Comparison of ENCODE assay signal across 23 mouse cellular contexts in the genomic region with DNA sequence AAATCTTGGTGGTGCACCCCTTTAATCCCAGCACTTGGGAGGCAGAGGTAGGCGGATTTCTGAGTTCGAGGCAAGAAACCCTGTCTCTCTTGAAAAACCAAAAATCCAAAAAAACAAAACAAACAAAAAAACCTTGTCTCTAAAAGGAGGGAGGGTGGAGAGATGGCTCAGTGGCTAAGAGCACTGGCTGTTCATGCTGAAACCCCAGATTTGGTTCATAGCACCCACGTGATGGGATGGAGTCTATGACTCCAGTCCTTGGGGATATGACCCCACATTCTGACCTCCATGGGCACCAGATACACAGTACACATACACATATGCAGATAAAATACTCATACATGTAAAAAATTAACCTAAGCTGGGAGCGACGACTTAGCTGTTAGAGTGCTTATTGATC. TPM values are rescaled to one million over a fixed set of nuclear protein-coding genes. Genes with fewer than 3 reads are reported as not detected.
DNase-seq lines count a peak whose midpoint lies in the region; ATAC-seq and TF ChIP-seq lines count a peak whose summit lies in the region.
"Had no signal": no experiment of that assay in that cellular context is flagged by ENCODE, and none has a peak within 500 bp of the region (broad histone marks: within the 10 kb centered on the region; RNA-seq: fewer than 3 reads in every experiment).

No protein-coding gene starts in this region.

- peaks cover 75% of the 10 kb centered on the region for H3K4me1 ChIP-seq in hindbrain, embryonic 12.5 days
- peaks cover 35% of the 10 kb centered on the region for H3K4me1 ChIP-seq in hindbrain, postnatal 0 days (ENCODE audit: insufficient read depth, low read length)
- H3K4me1 ChIP-seq in forebrain, embryonic 14.5 days (ENCODE audit: control insufficient read depth, insufficient read depth, low read length) = peaks cover 59% of the 10 kb centered on the region
- H3K4me1 ChIP-seq in stomach, postnatal 0 days (replicated peaks; ENCODE audit: control insufficient read depth, insufficient read depth) = peaks cover 2% of the 10 kb centered on the region

- 90% methylated on average over 5 of the region's 5 CpGs for WGBS in hindbrain, embryonic 12.5 days
- WGBS in hindbrain, postnatal 0 days = 90% methylated on average over 5 of the region's 5 CpGs
- WGBS in forebrain, embryonic 14.5 days = 91% methylated on average over 5 of the region's 5 CpGs
- WGBS in stomach, postnatal 0 days = 86% methylated on average over 5 of the region's 5 CpGs

- no peak overlapping the region for H3K4me2 ChIP-seq in hindbrain, embryonic 12.5 days (replicated peaks)
- H3K4me2 ChIP-seq in hindbrain, postnatal 0 days (ENCODE audit: low read depth, low read length) = no peak overlapping the region
- no peak overlapping the region for H3K4me2 ChIP-seq in forebrain, embryonic 14.5 days (ENCODE audit: low read length)
- no peak overlapping the region for H3K4me2 ChIP-seq in stomach, postnatal 0 days (replicated peaks; ENCODE audit: low read depth)
- H3K4me2 ChIP-seq: embryonic facial prominence, embryonic 12.5 days had no signal

- no peak for TF ChIP-seq CTCF in hindbrain, postnatal 0 days (IDR thresholded peaks at IDR 0.05; ENCODE audit: low read depth)
- TF ChIP-seq CTCF in stomach, postnatal 0 days (IDR thresholded peaks at IDR 0.05; ENCODE audit: low read depth) = no peak

- H3K27ac ChIP-seq in hindbrain, embryonic 12.5 days = peak overlapping the region; percentile 45; the same call in 1 of the 2 replicates
- H3K27ac ChIP-seq in hindbrain, postnatal 0 days = no peak overlapping the region
- H3K27ac ChIP-seq in forebrain, embryonic 14.5 days (ENCODE audit: low read depth, low read length) = peak overlapping the region; percentile 86
- no peak overlapping the region for H3K27ac ChIP-seq in stomach, postnatal 0 days (replicated peaks)
- H3K27ac ChIP-seq: embryonic facial prominence, embryonic 12.5 days; gastrocnemius, adult 2 months had no signal

- H3K9me3 ChIP-seq in hindbrain, embryonic 12.5 days (replicated peaks) = no peaks in the 10 kb centered on the region
- no peaks in the 10 kb centered on the region for H3K9me3 ChIP-seq in hindbrain, postnatal 0 days (ENCODE audit: low read length)
- H3K9me3 ChIP-seq in forebrain, embryonic 14.5 days (replicated peaks; ENCODE audit: control insufficient read depth, low read length) = no peaks in the 10 kb centered on the region
- H3K9me3 ChIP-seq in stomach, postnatal 0 days (ENCODE audit: control insufficient read depth, low read length) = no peaks in the 10 kb centered on the region
- H3K9me3 ChIP-seq: embryonic facial prominence, embryonic 12.5 days had no signal

- no peak overlapping the region for H3K9ac ChIP-seq in hindbrain, embryonic 12.5 days
- no peak overlapping the region for H3K9ac ChIP-seq in hindbrain, postnatal 0 days (replicated peaks; ENCODE audit: low read length)
- H3K9ac ChIP-seq in forebrain, embryonic 14.5 days (ENCODE audit: low read length) = no peak overlapping the region
- H3K9ac ChIP-seq in stomach, postnatal 0 days (ENCODE audit: low read length) = no peak overlapping the region
- H3K9ac ChIP-seq: embryonic facial prominence, embryonic 12.5 days had no signal

- no peak for TF ChIP-seq EP300 in stomach, postnatal 0 days (optimal IDR thresholded peaks at IDR 0.05)

- peaks cover 18% of the 10 kb centered on the region for H3K27me3 ChIP-seq in hindbrain, embryonic 12.5 days
- no peaks in the 10 kb centered on the region for H3K27me3 ChIP-seq in hindbrain, postnatal 0 days (ENCODE audit: insufficient read depth, low read length)
- no peaks in the 10 kb centered on the region; the same call in 1 of the 2 replicates for H3K27me3 ChIP-seq in forebrain, embryonic 14.5 days (replicated peaks; ENCODE audit: control insufficient read depth, insufficient read depth, low read length)
- H3K27me3 ChIP-seq in stomach, postnatal 0 days (ENCODE audit: control insufficient read depth, insufficient read depth, low read length) = no peaks in the 10 kb centered on the region

- no peak overlapping the region for H3K4me3 ChIP-seq in hindbrain, embryonic 12.5 days
- no peak overlapping the region for H3K4me3 ChIP-seq in hindbrain, postnatal 0 days (ENCODE audit: low read length)
- H3K4me3 ChIP-seq in forebrain, embryonic 14.5 days (ENCODE audit: low read depth, low read length) = no peak overlapping the region
- H3K4me3 ChIP-seq in stomach, postnatal 0 days (ENCODE audit: low read depth, low read length) = no peak overlapping the region
- H3K4me3 ChIP-seq: embryonic facial prominence, embryonic 12.5 days; gastrocnemius, adult 2 months; myocyte had no signal

- no peak for DNase-seq in hindbrain, postnatal 0 days (ENCODE audit: low spot score)
- DNase-seq in spleen, postnatal 36 days (ENCODE audit: low spot score in 2 of 2) = peak; percentile 41 to 44
- DNase-seq in spleen, adult 12 weeks (ENCODE audit: low spot score) = no peak
- DNase-seq in forebrain, embryonic 14.5 days (ENCODE audit: low spot score) = no peak
- no peak for DNase-seq in layer of hippocampus, adult 8-10 months (ENCODE audit: low spot score in 2 of 2)
- DNase-seq in stomach, postnatal 0 days (ENCODE audit: low spot score) = no peak
- DNase-seq: adrenal gland, postnatal 10 days; cerebellum, adult 2 months; cerebellum, postnatal 25 days; gastrocnemius, adult 2 months; heart, postnatal 4 days; kidney, adult 8-10 months; kidney, postnatal 14 days; lung, postnatal 4 days; right cerebral cortex, adult 18-20 months; right cerebral cortex, postnatal 4 days; thymus, postnatal 25 days had no signal

- ATAC-seq in hindbrain, embryonic 12.5 days (ENCODE audit: low FRiP score) = no peak
- no peak for ATAC-seq in hindbrain, postnatal 0 days
- no peak for ATAC-seq in forebrain, embryonic 14.5 days
- ATAC-seq in stomach, postnatal 0 days (ENCODE audit: low FRiP score, low TSS enrichment) = no peak
- ATAC-seq: midbrain, embryonic 16.5 days had no signal

- H3K36me3 ChIP-seq in hindbrain, embryonic 12.5 days = no peaks in the 10 kb centered on the region
- no peaks in the 10 kb centered on the region for H3K36me3 ChIP-seq in hindbrain, postnatal 0 days (ENCODE audit: insufficient read depth, low read length)
- no peaks in the 10 kb centered on the region for H3K36me3 ChIP-seq in forebrain, embryonic 14.5 days (ENCODE audit: control insufficient read depth, insufficient read depth, low read length)
- H3K36me3 ChIP-seq in stomach, postnatal 0 days (ENCODE audit: control insufficient read depth, insufficient read depth, low read length) = no peaks in the 10 kb centered on the region
- H3K36me3 ChIP-seq: embryonic facial prominence, embryonic 12.5 days had no signal

RNA-seq across cellular contexts. Expression of a gene that starts 5.0 kb away (rescaled TPM):
- polyA plus RNA-seq in hindbrain, embryonic 12.5 days (2016; fragmentation: Nextera tagmentation; extraction: Ambion mirVana) = 5.0 and 7.1 TPM in 2 replicates
- 2.8 and 6.8 TPM in 2 replicates for total RNA-seq in hindbrain, postnatal 0 days (2014; rRNA removed)
- 4.4 and 4.6 TPM in 2 replicates for polyA plus RNA-seq in hindbrain, postnatal 0 days (2015; fragmentation: Nextera tagmentation; extraction: Ambion mirVana)
- 10.1 and 11.4 TPM in 2 replicates for polyA plus RNA-seq in forebrain, embryonic 14.5 days (2014; fragmentation: Nextera tagmentation; extraction: Ambion mirVana)
- 1 to 10 TPM; 1.8 to 3.4 (median 2.4) TPM for total RNA-seq in layer of hippocampus, adult 8-10 months (2022)
- polyA plus RNA-seq in stomach, postnatal 0 days (2015; fragmentation: Nextera tagmentation; extraction: Ambion mirVana) = 8.4 and 10.1 TPM in 2 replicates
- total RNA-seq: gastrocnemius, adult 2 months; megakaryocyte-erythroid progenitor cell, adult 5-6 weeks had no signal
- polyA plus RNA-seq: C2C12, myocyte had no signal

RNA-seq across cellular contexts. Expression of a gene that starts 41.8 kb away (rescaled TPM):
- 47.3 and 48.7 TPM in 2 replicates for polyA plus RNA-seq in hindbrain, embryonic 12.5 days (2016; fragmentation: Nextera tagmentation; extraction: Ambion mirVana)
- 175 and 177 TPM in 2 replicates for total RNA-seq in hindbrain, postnatal 0 days (2014; rRNA removed)
- 113 and 127 TPM in 2 replicates for polyA plus RNA-seq in hindbrain, postnatal 0 days (2015; fragmentation: Nextera tagmentation; extraction: Ambion mirVana)
- polyA plus RNA-seq in forebrain, embryonic 14.5 days (2014; fragmentation: Nextera tagmentation; extraction: Ambion mirVana) = 140 and 175 TPM in 2 replicates
- total RNA-seq in layer of hippocampus, adult 8-10 months (2022) = 100 to 1,000 TPM; 139 to 164 (median 153) TPM
- polyA plus RNA-seq in stomach, postnatal 0 days (2015; fragmentation: Nextera tagmentation; extraction: Ambion mirVana) = 1.2 and 1.4 TPM in 2 replicates
- total RNA-seq: megakaryocyte-erythroid progenitor cell, adult 5-6 weeks had no signal
- polyA plus RNA-seq: C2C12, myocyte had no signal

Comparison
In these comparisons a context has a peak if more than half of its experiments do, and no peak if none do; other contexts are left out.
1. H3K27ac ChIP-seq: peak in hindbrain, embryonic 12.5 days (single experiment) and forebrain, embryonic 14.5 days (single experiment); none in hindbrain, postnatal 0 days (single experiment) and stomach, postnatal 0 days (single experiment).
2. DNase-seq: peak in spleen, postnatal 36 days (2 of 2); none in hindbrain, postnatal 0 days (single experiment), spleen, adult 12 weeks (single experiment), forebrain, embryonic 14.5 days (single experiment), layer of hippocampus, adult 8-10 months (0 of 2) and stomach, postnatal 0 days (single experiment).
3. RNA of a gene that starts 41.8 kb away (polyA plus RNA-seq): 140 to 175 TPM in forebrain, embryonic 14.5 days, 113 to 127 TPM in hindbrain, postnatal 0 days and 47.3 to 48.7 TPM in hindbrain, embryonic 12.5 days; 1.2 to 1.4 TPM in stomach, postnatal 0 days; every median in the first group is over 10 times any median in the second.